Mouse (Mus musculus) gastrocnemius, postnatal 4 days (tissue): ENCODE results near the gene Rrn3. TPM values are rescaled to one million over a fixed set of nuclear protein-coding genes. Genes with fewer than 3 reads are reported as not detected.
A peak's percentile ranks its signal among the peaks of the same experiment; 100 is the strongest.
"Not testable (repeated sequence)": the region's sequence is repeated elsewhere in the genome, so short reads cannot be mapped to it uniquely, and the experiment has no call there.

Source experiments
- DNase-seq, 2 experiments: peaks; one replicate each; pipeline ENCODE4 v3.0.0; 2021 to 2022; ENCODE audit warnings: low spot score in 2 of 2, mixed read lengths in 2 of 2
- long read RNA-seq, 2 experiments: library from polyadenylated mRNA; stranded (forward); transcript quantifications; one replicate each; pipeline ENCODE4 v2.0.0; 2021
- total RNA-seq, 2 experiments: library from RNA; stranded (reverse); gene quantifications; 2 replicates each; pipeline ENCODE4 v1.2.3; 2021

The Rrn3 gene
- 10 to 100 TPM; 27.2 to 32.1 TPM for total RNA-seq
- long read RNA-seq, experiment 1, transcript Rrn3-201 (18 exons, 3,582 nt) = major isoform, 37 of 50 reads
- long read RNA-seq, experiment 1, partial matches to known transcripts = 6 of 50 reads
- long read RNA-seq, experiment 1, other reads (novel, unspliced or antisense) = 7 of 50 reads
- long read RNA-seq, experiment 2, transcript Rrn3-201 (18 exons, 3,582 nt) = major isoform, 43 of 55 reads
- long read RNA-seq, experiment 2, partial matches to known transcripts = 1 of 55 reads
- long read RNA-seq, experiment 2, other reads (novel, unspliced or antisense) = 11 of 55 reads

GRCm38 (mm10) chr16:13780353-13781036, at the start of gene Rrn3:
Rrn3 (plus strand) TSS chr16:13780708.
- DNase-seq = peak; percentile 81 to 90

- no peak for DNase-seq
Measured at GRCm38 (mm10) chr16:13732786-13733185, 47.7 kb upstream of the Rrn3 start.

- peak; percentile 61 to 75 for DNase-seq
Measured at GRCm38 (mm10) chr16:13733518-13734137, 46.9 kb upstream of the Rrn3 start.

- no peak for DNase-seq
Measured at GRCm38 (mm10) chr16:13735977-13736376, 44.5 kb upstream of the Rrn3 start.

- not testable (repeated sequence) for DNase-seq
Measured at GRCm38 (mm10) chr16:13739044-13739443, 41.5 kb upstream of the Rrn3 start.

- DNase-seq = no peak
Measured at GRCm38 (mm10) chr16:13740844-13741243, 39.7 kb upstream of the Rrn3 start.

GRCm38 (mm10) chr16:13747708-13748107, 32.8 kb upstream of the Rrn3 start:
- DNase-seq = no peak

GRCm38 (mm10) chr16:13748124-13748523, 32.4 kb upstream of the Rrn3 start:
- no peak for DNase-seq

- DNase-seq = not testable (repeated sequence)
Measured at GRCm38 (mm10) chr16:13748813-13749212, 31.7 kb upstream of the Rrn3 start.

- DNase-seq = no peak
Measured at GRCm38 (mm10) chr16:13749306-13749705, 31.2 kb upstream of the Rrn3 start.

- DNase-seq = no peak
Measured at GRCm38 (mm10) chr16:13749981-13750380, 30.5 kb upstream of the Rrn3 start.

- DNase-seq = no peak
Measured at GRCm38 (mm10) chr16:13750626-13751025, 29.9 kb upstream of the Rrn3 start.

- DNase-seq = no peak
Measured at GRCm38 (mm10) chr16:13753986-13754385, 26.5 kb upstream of the Rrn3 start.

GRCm38 (mm10) chr16:13754400-13755190, 25.9 kb upstream of the Rrn3 start:
- peak; percentile 90 to 96 for DNase-seq

- DNase-seq = no peak
Measured at GRCm38 (mm10) chr16:13757823-13758222, 22.7 kb upstream of the Rrn3 start.

GRCm38 (mm10) chr16:13762807-13763206, 17.7 kb upstream of the Rrn3 start:
- not testable (repeated sequence) for DNase-seq

GRCm38 (mm10) chr16:13764519-13764918, 16.0 kb upstream of the Rrn3 start:
- no peak for DNase-seq

- no peak for DNase-seq
Measured at GRCm38 (mm10) chr16:13766367-13766766, 14.1 kb upstream of the Rrn3 start.

- not testable (repeated sequence) for DNase-seq
Measured at GRCm38 (mm10) chr16:13771603-13772002, 8.9 kb upstream of the Rrn3 start.

- DNase-seq = not testable (repeated sequence)
Measured at GRCm38 (mm10) chr16:13772051-13772450, 8.5 kb upstream of the Rrn3 start.

GRCm38 (mm10) chr16:13774011-13774410, 6.5 kb upstream of the Rrn3 start:
- DNase-seq = not testable (repeated sequence)
